ENCODE assay signal across 8 mouse cellular contexts in the genomic region with DNA sequence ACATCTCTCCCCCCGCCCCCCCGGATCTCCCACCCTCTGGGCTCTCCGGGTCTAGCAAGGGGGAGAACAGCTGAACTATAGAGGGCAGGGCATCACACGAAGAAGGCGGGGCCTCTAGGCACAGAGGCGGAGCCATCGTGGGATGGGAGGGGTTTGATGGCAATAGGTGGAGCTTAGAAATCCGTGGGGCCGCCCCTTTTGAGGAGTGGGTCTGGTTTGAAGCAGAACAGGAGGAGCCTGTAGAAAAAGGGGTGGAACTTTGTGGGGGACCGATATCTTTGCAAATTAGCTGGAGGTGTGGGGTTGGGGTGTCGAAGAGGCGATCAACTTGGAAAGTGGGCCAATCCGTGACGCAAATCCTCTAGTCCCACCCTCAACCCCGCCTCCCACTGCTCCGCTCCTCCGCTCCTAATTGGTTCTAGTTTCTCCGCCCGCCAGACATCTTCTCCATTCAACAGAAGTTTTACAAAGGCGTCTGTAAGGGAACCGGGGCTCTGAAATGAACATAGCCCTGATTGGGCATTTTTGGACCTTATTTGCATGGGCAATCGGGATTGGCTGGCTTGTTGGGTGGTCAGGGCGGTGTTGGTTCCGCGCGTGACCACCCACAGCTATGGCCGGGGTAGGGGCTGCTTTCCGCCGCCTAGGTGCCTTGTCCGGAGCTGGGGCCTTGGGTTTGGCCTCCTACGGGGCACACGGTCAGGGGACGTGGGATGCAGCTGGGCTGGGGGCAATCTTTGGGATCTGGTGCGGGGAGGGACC. TPM values are rescaled to one million over a fixed set of nuclear protein-coding genes. Genes with fewer than 3 reads are reported as not detected.
A peak's percentile ranks its signal among the peaks of the same experiment; 100 is the strongest.
DNase-seq lines count a peak whose midpoint lies in the region; ATAC-seq lines count a peak whose summit lies in the region.

A gene (plus strand): TSS at position 563 of the 762 bp plus-strand sequence.

- ATAC-seq in megakaryocyte progenitor cell, adult 5-6 weeks (replicated peaks; ENCODE audit: poor library complexity) = peak; percentile 76

- peak; percentile 98 for DNase-seq in adipocyte (ENCODE audit: low spot score)
- peak; percentile 98 for DNase-seq in embryo, embryonic 10 days (ENCODE audit: low spot score)
- DNase-seq in gastrocnemius, postnatal 10 days = peak; percentile 88
- peak; percentile 98 for DNase-seq in induced T-regulatory cell, adult 2 months (ENCODE audit: low read depth)
- peak; percentile 99 for DNase-seq in left cerebral cortex, adult 9 months (ENCODE audit: low spot score in 2 of 2)
- peak; percentile 94 for DNase-seq in right cerebral cortex, postnatal 14 days
- DNase-seq in urinary bladder, postnatal 36 days (ENCODE audit: low spot score in 2 of 2) = peak; percentile 91 to 96

RNA-seq across cellular contexts. Expression of the gene that starts here (rescaled TPM):
- total RNA-seq in gastrocnemius, postnatal 10 days (2021) = 100 to 1,000 TPM; 121 to 122 TPM
- 240 and 307 TPM in 2 replicates for total RNA-seq in megakaryocyte progenitor cell, adult 5-6 weeks (2015)
- 174 and 238 TPM in 2 replicates for total RNA-seq in megakaryocyte progenitor cell, adult 5-6 weeks (2017)

Comparison
In these comparisons a context has a peak if more than half of its experiments do, and no peak if none do; other contexts are left out.
1. Peak in every context shown above with its lines: DNase-seq and ATAC-seq.